Mouse (Mus musculus): ENCODE measurements around the gene Crb1.

Crb1 gene

GRCm38 (mm10) chr1:139236794-139237193 lies 140.1 kb downstream of the Crb1 start:
- in situ Hi-C loops (cut with MboI; ENCODE audit: unreplicated experiment in 2 of 2): no loop called here

- in situ Hi-C loops (cut with MboI; ENCODE audit: unreplicated experiment in 2 of 2): no loop called here
Observed at GRCm38 (mm10) chr1:139234611-139235568, 142.0 kb downstream of the Crb1 start.

GRCm38 (mm10) chr1:139232636-139233035 lies 144.3 kb downstream of the Crb1 start:
- in situ Hi-C loops (cut with MboI; ENCODE audit: unreplicated experiment in 2 of 2): no loop called here

- in situ Hi-C loops (cut with MboI; ENCODE audit: unreplicated experiment in 2 of 2): no loop called here
Observed at GRCm38 (mm10) chr1:139224309-139224949, 152.5 kb downstream of the Crb1 start.

- in situ Hi-C loops (cut with MboI; ENCODE audit: unreplicated experiment in 2 of 2): no loop called here
Observed at GRCm38 (mm10) chr1:139223804-139224203, 153.1 kb downstream of the Crb1 start.

- in situ Hi-C loops (cut with MboI; ENCODE audit: unreplicated experiment in 2 of 2): no loop called here
Observed at GRCm38 (mm10) chr1:139215311-139215710, 161.6 kb downstream of the Crb1 start.

GRCm38 (mm10) chr1:139210505-139210904 lies 166.4 kb downstream of the Crb1 start:
- in situ Hi-C loops (cut with MboI; ENCODE audit: unreplicated experiment in 2 of 2): no loop called here

- in situ Hi-C loops (cut with MboI; ENCODE audit: unreplicated experiment in 2 of 2): no loop called here
Observed at GRCm38 (mm10) chr1:139209796-139210195, 167.1 kb downstream of the Crb1 start.

- in situ Hi-C loops (cut with MboI; ENCODE audit: unreplicated experiment in 2 of 2): no loop called here
Observed at GRCm38 (mm10) chr1:139206259-139206658, 170.6 kb downstream of the Crb1 start.

- in situ Hi-C loops (cut with MboI; ENCODE audit: unreplicated experiment in 2 of 2): no loop called here
Observed at GRCm38 (mm10) chr1:139203026-139203425, 173.9 kb downstream of the Crb1 start.

GRCm38 (mm10) chr1:139194428-139195028 lies 182.4 kb downstream of the Crb1 start:
- in situ Hi-C loops (cut with MboI; ENCODE audit: unreplicated experiment in 2 of 2): no loop called here

GRCm38 (mm10) chr1:139194011-139194410 lies 182.9 kb downstream of the Crb1 start:
- in situ Hi-C loops (cut with MboI; ENCODE audit: unreplicated experiment in 2 of 2): no loop called here

GRCm38 (mm10) chr1:139192635-139193034 lies 184.3 kb downstream of the Crb1 start:
- in situ Hi-C loops (cut with MboI; ENCODE audit: unreplicated experiment in 2 of 2): no loop called here

- in situ Hi-C loops (cut with MboI; ENCODE audit: unreplicated experiment in 2 of 2): no loop called here
Observed at GRCm38 (mm10) chr1:139180481-139181149, 196.3 kb downstream of the Crb1 start.

- in situ Hi-C loops (cut with MboI; ENCODE audit: unreplicated experiment in 2 of 2): no loop called here
Observed at GRCm38 (mm10) chr1:139179707-139180106, 197.2 kb downstream of the Crb1 start.

- in situ Hi-C loops (cut with MboI; ENCODE audit: unreplicated experiment in 2 of 2): loop anchor here (5.0 to 25.0 kb wide), 3 partner anchors 93 to 1037 kb away; no protein-coding TSS in a partner anchor
Observed at GRCm38 (mm10) chr1:139174058-139174832, 202.7 kb downstream of the Crb1 start.

- in situ Hi-C loops (cut with MboI; ENCODE audit: unreplicated experiment in 2 of 2): loop anchor here (5.0 to 25.0 kb wide), 6 partner anchors 272 to 1036 kb away; no protein-coding TSS in a partner anchor
Observed at GRCm38 (mm10) chr1:139162814-139163213, 214.1 kb downstream of the Crb1 start.

GRCm38 (mm10) chr1:139161619-139162018 lies 215.3 kb downstream of the Crb1 start:
- in situ Hi-C loops (cut with MboI; ENCODE audit: unreplicated experiment in 2 of 2): loop anchor here (5.0 to 25.0 kb wide), 6 partner anchors 273 to 1034 kb away; no protein-coding TSS in a partner anchor

- in situ Hi-C loops (cut with MboI; ENCODE audit: unreplicated experiment in 2 of 2): loop anchor here (5.0 to 25.0 kb wide), 5 partner anchors 108 to 1019 kb away; no protein-coding TSS in a partner anchor
Observed at GRCm38 (mm10) chr1:139156397-139156796, 220.5 kb downstream of the Crb1 start.

GRCm38 (mm10) chr1:139153493-139153892 lies 223.4 kb downstream of the Crb1 start:
- in situ Hi-C loops (cut with MboI; ENCODE audit: unreplicated experiment in 2 of 2): loop anchor here (10.0 to 25.0 kb wide), 4 partner anchors 111 to 1016 kb away; no protein-coding TSS in a partner anchor
